Mouse (Mus musculus): ENCODE data around the gene Nolc1. TPM values are rescaled to one million over a fixed set of nuclear protein-coding genes. Genes with fewer than 3 reads are reported as not detected.

The Nolc1 gene
- total RNA-seq (2021) = 10 to 100 TPM; 38.8 to 45.0 TPM
- long read RNA-seq, experiment 1, transcript Nolc1-203 (13 exons, 3,523 nt) = major isoform, 11 of 46 reads
- long read RNA-seq, experiment 1, partial matches to known transcripts = 19 of 46 reads
- long read RNA-seq, experiment 1, other reads (novel, unspliced or antisense) = 13 of 46 reads
- long read RNA-seq, experiment 2, transcript Nolc1-203 (13 exons, 3,523 nt) = major isoform, 8 of 25 reads
- long read RNA-seq, experiment 2, partial matches to known transcripts = 4 of 25 reads
- long read RNA-seq, experiment 2, other reads (novel, unspliced or antisense) = 10 of 25 reads

DNA sequence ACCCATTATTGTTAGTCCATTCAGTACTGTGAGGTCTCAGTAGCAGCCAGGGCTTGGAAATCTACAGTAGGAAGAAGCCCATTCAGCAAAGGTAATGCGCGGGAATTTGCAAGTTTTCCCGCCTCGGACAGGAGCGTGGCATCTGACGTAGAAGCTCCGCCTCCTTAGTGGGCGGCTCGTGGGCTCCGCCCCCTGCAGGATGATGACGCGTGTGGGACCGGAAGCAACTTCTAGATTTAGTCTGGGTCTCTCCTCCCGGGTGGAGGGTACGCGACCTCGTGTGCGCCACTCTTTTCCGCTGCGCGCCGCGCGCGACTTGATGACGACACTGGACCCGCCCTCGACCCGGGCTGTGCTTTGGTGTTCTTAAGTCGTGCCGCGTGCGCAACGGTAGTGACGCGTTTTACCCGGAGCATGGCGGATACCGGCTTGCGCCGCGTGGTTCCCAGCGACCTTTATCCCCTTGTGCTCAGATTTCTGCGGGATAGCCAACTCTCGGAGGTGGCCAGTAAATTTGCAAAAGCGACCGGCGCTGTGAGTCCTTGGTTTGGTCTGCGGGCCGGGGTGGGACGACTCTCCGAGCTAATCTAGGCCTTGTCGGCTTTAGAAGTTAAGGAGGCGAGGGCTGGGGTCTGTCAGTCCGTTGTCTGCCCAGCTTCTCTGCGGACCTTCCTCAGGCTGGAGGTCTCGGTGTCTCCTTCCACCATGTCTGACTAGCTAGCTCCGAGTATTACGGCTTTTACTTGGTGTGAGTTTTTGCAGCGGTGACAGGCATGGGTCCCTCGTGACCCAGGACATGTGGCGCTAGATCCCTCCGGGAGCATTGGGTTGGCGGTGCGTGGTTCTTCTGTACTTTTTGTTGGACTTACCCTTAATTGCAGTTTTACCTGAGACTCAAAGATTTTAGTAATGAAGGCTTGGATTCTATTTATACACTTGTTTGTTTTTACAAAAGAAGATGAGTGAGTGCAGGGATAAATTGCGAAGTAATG is at the start of gene Nolc1:
Nolc1 (plus strand) TSS at position 248 of the 992 bp plus-strand sequence.
- peak; percentile 99 for DNase-seq

DNA sequence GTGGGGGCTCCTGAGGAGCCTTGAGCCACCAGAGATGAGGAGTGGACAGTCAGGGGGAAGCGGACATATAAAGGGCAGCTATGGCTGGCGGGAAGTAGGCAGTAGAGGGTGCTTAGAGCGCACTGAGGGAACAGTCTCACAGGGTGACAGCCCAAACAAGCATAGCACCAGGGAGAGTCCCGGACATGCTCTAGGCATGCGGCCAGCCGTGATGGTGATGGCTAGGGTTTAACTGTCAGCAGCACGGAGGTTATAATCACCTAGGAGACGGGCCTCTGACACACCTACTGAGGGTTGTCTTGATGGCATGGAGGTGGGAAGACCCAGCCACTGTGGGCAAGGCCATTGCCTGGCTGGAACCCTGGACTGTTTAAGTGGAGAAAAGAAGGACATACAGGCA is 49.1 kb upstream of the Nolc1 start:
- DNase-seq = no peak

DNA sequence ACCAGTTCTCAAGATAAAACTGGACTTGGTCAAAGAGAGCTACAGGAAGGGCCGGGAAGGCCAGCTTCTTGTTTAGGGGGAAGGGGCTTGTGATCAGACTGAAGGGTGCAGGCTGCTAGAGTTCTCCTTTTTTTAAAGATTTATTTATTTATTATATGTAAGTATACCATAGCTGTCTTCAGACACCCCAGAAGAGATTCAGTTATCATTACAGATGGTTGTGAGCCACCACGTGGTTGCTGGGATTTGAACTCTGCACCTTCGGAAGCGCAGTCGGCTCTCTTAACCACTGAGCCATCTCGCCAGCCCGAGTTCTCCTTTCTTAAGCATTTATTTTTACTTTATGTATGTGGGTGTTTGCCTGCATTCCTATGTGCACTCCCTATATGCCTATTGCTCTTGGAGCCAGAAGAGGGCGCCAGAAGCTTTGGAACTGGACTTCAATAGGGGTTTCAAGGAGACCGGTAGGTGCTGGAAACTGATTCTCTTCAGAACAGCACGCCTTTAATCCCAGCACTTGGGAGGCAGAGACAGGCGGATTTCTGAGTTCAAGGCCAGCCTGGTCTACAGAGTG is 46.8 kb upstream of the Nolc1 start:
- no peak for DNase-seq

DNA sequence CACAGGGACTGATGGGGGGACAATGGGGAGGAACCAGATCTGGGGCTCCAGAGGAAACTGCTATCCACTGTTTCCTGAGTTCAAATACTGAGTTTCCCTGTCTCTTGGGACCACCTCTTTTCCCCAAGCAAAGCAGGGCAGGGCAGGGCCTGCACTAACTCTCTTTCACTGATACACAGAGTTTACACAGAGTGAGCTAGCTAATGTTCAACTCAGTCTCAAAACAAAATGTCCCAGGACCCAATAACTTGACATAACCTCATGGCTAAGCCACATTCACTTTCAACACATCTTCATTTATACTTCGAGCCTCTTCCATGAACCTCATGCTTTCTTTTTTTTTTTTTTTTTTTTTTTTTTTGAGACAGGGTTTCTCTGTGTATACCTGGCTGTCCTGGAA is 46.0 kb upstream of the Nolc1 start:
- no peak for DNase-seq

DNA sequence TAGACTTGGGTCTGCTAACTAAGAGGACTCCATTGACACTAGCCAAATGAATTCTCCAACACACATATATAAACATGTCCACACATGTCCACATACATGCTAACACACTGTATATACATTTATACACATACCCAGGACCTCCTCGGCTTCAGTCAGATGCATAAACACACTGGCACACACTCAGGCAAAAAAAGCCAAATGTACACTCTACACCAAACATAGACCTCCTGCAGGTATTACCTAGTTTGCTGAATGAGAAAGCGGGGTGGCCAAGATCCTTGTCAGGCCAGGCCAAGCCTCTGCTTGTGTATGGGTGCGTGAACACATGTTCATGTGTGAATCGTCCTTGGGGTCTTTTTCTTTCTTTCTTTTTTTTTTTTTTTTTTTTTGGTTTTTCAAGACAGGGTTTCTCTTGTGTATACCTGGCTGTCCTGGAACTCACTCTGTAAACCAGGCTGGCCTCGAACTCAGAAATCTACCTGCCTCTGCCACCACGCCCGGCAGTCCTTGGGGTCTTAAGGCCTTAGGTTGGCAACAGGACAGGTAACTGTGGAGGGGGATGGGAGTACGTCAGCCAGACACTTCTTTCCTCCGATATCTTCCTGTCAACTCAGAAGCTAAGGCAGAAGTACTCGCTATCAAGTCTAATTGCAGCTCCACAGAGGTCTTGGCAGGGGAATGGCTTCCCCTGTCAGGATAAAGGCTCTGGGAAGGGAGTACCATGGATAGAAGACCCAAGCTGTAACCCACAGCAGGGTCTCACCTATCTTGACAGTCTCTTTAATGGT is 45.3 kb upstream of the Nolc1 start:
- no peak for DNase-seq

DNA sequence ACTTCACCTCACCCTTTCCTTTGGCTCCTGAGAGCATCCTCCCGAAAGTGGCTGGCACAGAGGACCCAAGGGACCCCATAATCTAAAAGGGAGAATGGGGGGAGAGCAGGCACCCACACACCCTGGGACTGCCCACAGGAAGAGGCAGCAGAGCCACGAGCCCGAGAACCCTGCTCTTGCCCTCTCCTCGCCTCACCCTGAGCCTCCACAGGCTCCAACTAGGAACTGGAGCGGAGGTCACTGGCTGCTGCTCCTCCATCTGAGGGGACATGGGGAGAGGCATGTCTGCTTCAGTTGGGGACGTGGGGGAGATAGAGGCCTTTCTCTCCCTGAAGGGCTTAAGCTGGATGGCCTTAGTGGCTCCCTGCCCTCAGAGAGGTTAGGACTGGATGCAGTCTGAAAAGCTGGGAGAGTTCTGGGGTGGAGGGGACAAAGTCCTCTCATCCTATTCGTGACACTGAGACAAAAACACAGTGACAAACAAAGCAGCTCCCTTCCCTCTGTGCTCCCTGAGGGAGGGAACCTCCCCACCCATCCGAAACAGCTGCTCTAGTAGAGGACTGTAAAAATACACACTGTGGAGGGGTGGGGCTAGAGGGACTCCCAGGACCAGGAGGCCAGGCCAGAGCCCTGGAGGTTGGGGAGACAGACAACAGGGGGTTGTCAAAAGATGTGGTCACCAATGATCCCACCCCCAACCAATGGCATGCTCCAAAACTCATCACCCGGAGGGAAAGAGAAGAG is 43.8 kb upstream of the Nolc1 start:
- no peak for DNase-seq

DNA sequence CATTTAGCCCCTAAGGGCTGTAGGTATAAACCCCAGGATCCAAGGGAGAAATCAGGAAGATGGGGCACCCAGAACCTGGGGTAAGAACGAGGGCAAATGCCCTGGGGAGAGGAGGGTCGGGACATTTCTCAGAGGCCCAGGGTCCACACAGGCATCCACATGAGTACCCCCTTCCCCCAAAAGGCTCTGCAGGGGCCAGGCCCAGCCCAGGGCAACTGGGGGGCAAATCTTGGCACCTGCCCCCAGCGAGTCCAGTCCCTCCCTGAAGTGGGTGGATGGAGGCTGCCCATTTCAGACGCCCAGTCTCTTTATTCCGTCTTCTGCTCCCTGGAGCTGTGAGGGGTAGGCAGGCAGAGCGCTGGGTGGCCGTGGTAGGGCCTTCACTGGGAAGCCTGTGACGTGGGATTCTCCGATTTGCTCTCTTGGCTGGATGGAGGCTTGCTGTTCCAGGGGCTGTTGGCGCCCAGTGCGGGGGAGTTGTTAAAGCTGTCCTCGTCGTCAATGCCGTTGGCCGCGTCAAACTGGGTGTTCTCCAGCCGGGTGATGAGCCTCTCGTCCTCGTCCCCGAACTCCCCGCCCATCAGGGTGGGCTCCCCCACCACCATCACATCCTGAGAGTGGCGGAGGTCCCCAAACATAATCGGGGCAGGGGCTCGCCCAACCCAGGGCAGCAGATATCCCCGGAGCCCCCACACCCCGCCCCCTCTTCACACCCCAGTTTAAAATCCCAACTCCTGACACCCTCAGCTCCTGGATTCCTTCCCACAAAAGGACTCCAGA is 42.7 kb upstream of the Nolc1 start:
- no peak for DNase-seq

DNA sequence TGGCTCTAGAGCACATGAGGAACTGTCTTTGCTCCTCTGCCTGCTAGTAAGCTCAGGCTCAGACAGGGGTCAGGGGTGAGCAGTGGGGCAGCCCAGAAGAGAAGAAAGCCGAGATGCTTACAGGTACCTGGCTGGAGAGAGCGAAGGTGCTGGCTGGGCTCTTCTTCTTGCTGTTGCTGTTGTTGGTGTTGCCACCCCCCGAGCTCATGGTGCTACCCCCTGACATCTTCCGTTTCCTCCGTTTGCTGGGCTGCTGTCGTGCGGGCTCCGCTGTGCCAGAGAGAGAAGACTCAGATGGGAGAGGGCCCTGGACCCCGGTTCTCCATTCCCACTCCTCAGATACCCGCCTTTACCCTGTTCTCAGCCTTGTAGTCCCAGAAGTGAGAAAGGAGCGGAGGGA is 41.8 kb upstream of the Nolc1 start:
- DNase-seq = no peak

DNA sequence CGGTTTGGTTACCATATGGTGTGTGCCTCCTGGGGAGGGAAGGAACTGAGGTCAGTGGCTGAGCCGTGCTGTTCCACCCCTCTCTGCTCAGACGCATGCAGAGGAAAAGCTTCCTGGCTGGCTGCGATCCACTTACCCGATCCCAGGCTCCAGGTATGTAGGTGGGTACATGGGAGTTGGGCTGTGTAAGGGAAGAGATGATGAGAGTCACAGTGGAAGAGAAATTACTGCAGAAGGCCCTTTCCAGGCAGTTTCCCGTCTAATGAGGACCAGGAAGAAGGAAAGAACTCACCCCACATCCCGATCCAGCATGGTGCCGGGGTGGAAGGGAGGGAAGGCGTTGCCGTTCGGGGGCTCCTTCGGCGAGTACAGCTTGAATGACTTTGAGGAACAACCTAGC is 39.7 kb upstream of the Nolc1 start:
- no peak for DNase-seq

DNA sequence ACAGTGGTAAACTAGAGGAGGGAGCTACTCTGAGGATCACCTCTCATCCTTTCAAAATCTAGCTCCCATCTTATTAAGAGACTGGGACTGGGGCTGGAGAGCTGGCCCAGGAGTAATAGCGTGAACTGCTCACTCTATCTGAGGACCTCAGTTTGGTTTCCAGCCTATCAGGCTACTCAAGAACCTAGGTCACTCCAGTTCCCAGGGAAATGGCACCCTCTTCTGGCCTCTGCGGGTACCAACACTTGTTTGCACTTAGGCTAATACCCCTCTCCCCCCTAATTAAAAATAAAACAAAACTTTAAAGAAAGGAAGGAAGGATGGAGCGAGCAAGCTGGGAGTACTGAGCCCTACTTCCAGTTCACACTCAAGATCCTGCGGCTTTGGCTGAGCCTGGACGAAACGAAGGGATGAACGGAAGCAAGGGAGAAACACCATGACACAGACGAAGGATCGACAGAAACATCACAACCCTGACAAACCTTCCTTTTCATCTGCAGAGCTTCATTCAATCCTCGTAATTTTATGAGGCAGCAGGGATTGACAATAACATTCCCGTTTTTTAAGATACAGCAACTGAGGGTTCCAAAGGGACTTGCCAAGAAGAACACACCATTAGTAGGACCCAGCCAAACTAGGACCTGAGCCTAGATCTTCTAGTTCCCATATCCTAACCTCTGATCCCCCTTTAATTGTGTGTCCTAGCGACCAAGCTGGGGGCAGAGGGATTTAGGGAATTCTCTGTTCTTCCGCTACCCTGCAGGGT is 39.0 kb upstream of the Nolc1 start:
- no peak for DNase-seq

DNA sequence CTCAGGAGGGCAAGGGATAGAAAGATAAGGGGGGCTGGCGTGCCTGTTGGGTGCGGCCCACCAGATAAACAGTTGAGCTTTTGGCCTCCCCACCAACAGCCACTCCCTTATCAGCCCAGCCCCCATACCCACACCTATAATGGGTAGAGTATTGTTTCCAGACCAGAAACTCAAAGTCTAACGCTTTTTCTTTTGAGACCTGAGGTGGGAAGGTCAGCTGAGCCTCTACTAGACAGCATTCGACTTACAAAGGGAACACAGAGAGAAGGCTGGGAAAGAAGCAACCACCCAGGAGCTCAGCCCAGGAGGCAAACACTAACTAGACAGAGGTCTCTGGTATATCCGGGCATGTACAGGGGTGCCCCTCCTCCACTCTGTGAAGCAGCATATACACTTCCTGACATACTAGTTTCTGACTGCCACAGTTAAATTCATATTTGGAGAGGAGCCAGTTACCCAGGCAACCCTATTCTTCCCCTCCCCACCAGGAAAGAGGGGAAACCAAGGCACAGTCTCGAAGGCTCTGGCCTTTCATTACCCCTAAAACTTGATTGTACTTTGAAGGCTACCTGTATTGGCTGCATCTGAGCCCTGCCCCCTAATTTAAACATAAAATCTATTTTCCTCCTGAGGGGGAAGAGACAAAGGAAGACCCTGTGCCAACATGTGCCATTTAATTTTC is 38.3 kb upstream of the Nolc1 start:
- DNase-seq = no peak

DNA sequence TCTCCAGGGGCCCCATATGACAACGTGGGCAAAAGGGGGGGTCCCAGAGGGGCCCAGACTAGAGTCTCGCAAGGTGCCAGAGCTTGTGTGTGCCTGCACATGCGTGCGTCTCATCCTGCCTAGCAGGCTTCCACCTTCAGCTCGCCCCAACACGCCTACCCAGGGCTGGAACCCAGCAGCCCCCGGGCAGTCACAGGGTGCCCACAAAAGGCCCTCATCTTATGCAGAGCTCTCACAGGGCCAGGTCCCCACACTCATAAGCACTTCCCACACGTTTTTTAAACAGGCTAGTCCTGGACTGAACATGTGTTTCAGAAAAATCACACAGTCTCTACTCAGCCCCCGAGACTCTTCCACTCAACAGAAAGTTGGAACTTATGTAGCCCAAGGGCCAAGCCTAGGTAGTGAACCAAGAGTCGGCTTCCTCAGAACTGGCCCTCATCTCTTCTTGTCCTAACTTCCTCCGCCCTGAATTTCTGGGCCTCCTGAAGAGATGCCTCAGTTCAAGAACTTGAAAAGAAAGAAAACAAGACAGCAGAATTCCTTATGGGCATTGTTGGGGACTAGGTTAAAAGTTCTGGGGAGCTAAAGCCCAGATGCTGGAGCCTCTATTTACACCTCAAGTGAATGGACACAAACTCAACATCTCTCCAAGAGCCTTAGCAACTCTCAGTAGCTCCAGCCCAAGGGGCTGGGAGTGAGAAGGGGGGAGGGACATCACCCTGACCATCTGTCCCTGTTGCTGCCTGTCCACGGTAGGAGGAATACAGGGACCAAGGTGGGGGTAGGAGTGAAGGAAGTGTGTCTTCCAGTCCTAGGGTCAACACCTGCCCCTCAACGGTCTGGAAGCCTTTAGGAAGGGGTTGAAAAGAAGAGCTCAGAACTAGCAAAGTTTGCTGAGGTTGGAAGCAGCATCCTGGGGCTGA is 37.5 kb upstream of the Nolc1 start:
- no peak for DNase-seq

DNA sequence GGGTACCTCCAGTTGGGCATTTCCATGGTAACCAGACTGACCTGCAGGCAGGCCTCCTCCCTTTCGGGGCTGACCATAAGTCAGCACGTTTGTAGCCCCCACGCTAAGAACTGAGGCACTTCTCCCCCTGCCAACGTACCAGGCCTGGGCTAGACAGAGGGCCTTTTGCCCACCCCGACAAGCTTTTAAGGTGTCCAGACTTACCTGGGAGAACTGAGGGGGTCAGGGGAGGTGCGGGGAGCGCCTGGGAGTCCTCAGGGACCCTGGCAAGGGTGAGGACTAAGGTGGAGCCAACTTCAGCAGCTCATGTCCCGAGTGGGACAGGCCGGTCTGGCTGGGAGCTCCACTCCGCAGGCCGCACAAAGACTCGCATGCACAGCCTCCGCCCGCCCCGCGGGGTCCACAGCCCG is 36.8 kb upstream of the Nolc1 start:
- peak; percentile 39 for DNase-seq

DNA sequence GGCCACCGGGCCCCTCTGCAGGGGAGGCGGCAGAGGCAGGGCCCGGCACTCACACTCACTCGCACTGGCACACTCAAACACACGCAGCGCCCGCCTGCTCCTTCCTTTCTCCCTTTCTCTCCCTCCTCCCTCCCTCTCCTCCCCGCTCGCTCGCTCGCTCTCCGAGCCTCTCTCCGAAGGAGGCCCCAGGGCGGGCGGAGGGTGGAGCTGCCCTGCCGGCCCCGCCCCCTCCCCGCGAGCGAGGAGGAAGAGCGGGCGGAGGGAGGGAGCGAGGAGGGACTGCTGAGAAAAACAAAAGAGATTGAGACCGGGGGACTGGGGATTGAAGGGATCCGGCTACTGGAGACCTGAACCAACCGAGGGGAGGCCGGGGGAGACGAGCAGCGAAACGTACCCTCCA is 36.2 kb upstream of the Nolc1 start:
- DNase-seq = peak; percentile 95

DNA sequence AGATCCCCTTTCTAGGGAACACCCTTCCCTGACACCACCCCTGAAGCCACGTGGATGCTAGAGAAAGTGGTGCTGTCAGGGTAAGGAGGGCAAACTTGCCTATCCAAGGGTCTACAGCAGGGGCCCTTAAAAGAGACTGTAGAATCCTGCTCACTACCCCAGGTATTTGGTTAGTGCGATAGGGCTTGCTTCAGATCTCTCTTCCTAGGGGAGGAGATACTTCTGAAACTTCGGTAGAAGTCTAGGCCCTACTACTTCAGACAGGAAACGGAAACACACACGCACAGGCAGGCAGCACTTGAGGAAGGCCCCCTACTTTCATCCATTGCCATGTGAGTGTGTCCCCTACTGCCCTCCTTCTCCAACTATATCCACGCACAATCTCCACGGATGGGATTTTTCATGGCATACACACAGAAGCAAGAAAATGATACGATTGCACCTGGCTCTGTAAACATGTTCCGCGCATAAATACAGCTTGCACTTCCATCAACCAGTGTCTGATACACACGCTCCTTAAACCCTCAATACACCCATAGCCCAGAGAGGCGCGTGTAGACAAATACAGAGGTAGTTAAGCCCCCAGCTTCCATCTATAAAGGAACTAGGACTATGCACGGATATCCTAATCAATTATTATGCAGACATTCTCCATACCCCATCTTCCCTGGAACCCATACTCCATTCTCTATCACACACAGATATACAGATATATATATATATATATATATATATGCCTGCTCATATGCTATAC is 35.3 kb upstream of the Nolc1 start:
- no peak for DNase-seq

DNA sequence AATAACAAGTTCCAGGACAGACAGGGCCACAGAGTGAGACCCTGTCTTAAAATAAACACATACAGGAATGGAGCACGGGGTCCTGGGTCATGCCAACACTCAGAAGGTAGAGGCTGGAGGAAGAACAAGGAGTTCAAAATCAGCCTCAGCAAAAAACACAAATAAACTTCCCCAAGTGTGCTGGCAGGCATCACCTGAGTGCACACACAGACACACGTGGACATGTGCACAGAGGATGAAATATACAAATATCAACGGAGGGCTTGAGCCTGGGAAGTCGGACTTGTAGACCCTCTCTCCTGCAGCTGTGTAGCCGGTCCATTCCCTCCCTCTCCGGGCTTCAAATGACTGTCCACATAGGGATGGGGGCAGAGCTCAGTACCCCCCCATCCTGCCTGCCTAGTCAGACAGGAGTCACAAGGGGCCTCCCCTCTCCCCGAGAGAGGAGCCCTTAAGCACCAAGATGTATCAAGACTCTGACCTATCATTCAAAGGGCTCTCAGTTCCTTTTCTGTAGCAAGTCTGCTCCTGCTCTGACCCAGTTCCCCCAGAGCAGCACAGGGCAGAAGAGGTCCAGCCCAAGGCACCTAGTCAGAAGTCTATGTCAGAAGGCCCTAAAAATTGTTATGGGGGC is 34.2 kb upstream of the Nolc1 start:
- no peak for DNase-seq

DNA sequence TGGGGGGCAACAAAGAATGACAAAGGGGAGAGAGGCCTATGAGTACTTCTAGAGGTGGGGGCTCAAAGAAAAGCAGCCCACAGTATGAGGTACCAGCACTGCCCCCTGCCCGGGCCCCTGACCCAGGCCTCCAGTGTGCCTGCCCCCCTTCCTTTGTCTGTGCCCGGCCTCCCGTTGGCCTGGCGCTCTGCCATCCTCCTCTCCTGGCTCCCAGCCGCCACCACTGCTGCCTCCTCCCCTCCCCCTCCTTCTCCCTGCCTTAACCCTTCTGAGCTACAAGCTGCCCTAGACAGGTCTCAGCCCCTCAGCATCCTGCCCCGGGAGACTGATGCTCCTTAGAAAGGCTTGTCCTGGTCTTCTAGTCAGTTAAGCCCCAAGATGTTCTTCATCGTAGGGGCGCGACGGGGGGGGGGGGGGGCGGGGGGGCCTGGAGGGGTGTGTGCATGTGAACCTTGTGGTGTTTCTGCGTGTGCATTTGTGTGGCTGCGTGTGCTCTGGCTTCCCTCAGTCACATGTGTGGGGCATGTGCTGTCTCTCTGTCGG is 33.7 kb upstream of the Nolc1 start:
- peak; percentile 94 for DNase-seq
